Mouse (Mus musculus): ENCODE measurements around the gene Itm2b. TPM values are rescaled to one million over a fixed set of nuclear protein-coding genes. Genes with fewer than 3 reads are reported as not detected.

Gene Itm2b
- polyA plus RNA-seq, 1 experiment, result 235 TPM

GRCm38 (mm10) chr14:73370695-73371372 is 14.3 kb downstream of the Itm2b start:
- TF ChIP-seq POLR2A (IDR thresholded peaks at IDR 0.05; ENCODE audit: borderline replicate concordance, control insufficient read depth, low read depth, low read length), result no peak
- no peak for TF ChIP-seq CTCF (IDR thresholded peaks at IDR 0.05; ENCODE audit: control insufficient read depth, insufficient read depth, low read length)
- Histone ChIP-seq H3K4me1 (ENCODE audit: control insufficient read depth, insufficient read depth, low read length) (no peaks in the 10 kb centered on the region; the same call in 1 of the 2 replicates), H3K4me3 (replicated peaks; ENCODE audit: control insufficient read depth, low read depth, low read length) (no peak overlapping the region), H3K27ac (ENCODE audit: control insufficient read depth, insufficient read depth, low read depth, low read length, poor library complexity) (no peak overlapping the region)
- 64% methylated on average over 23 of the region's 23 CpGs for WGBS

GRCm38 (mm10) chr14:73370078-73370670 is 14.9 kb downstream of the Itm2b start:
- Histone ChIP-seq H3K27ac (ENCODE audit: control insufficient read depth, insufficient read depth, low read depth, low read length, poor library complexity) (no peak overlapping the region), H3K4me1 (ENCODE audit: control insufficient read depth, insufficient read depth, low read length) (no peaks in the 10 kb centered on the region; the same call in 1 of the 2 replicates), H3K4me3 (replicated peaks; ENCODE audit: control insufficient read depth, low read depth, low read length) (no peak overlapping the region)
- WGBS, result 64% methylated on average over 11 of the region's 11 CpGs
- TF ChIP-seq POLR2A (IDR thresholded peaks at IDR 0.05; ENCODE audit: borderline replicate concordance, control insufficient read depth, low read depth, low read length), result no peak
- no peak for TF ChIP-seq CTCF (IDR thresholded peaks at IDR 0.05; ENCODE audit: control insufficient read depth, insufficient read depth, low read length)

GRCm38 (mm10) chr14:73369634-73370033 is 15.5 kb downstream of the Itm2b start:
- no peak overlapping the region for H3K4me3 ChIP-seq (replicated peaks; ENCODE audit: control insufficient read depth, low read depth, low read length)
- 88% methylated on average over 4 of the region's 4 CpGs for WGBS
- no peak for TF ChIP-seq CTCF (IDR thresholded peaks at IDR 0.05; ENCODE audit: control insufficient read depth, insufficient read depth, low read length)
- TF ChIP-seq POLR2A (IDR thresholded peaks at IDR 0.05; ENCODE audit: borderline replicate concordance, control insufficient read depth, low read depth, low read length), result no peak
- no peak overlapping the region for H3K27ac ChIP-seq (ENCODE audit: control insufficient read depth, insufficient read depth, low read depth, low read length, poor library complexity)
- H3K4me1 ChIP-seq (ENCODE audit: control insufficient read depth, insufficient read depth, low read length), result no peaks in the 10 kb centered on the region; the same call in 1 of the 2 replicates

- Histone ChIP-seq H3K4me1 (ENCODE audit: control insufficient read depth, insufficient read depth, low read length) (peaks cover 1% of the 10 kb centered on the region; the same call in 1 of the 2 replicates), H3K4me3 (replicated peaks; ENCODE audit: control insufficient read depth, low read depth, low read length) (no peak overlapping the region), H3K27ac (ENCODE audit: control insufficient read depth, insufficient read depth, low read depth, low read length, poor library complexity) (no peak overlapping the region)
- TF ChIP-seq CTCF (IDR thresholded peaks at IDR 0.05; ENCODE audit: control insufficient read depth, insufficient read depth, low read length), result no peak
- no peak for TF ChIP-seq POLR2A (IDR thresholded peaks at IDR 0.05; ENCODE audit: borderline replicate concordance, control insufficient read depth, low read depth, low read length)
- 93% methylated on average over 13 of the region's 13 CpGs for WGBS
Measured at GRCm38 (mm10) chr14:73368966-73369365, 16.1 kb downstream of the Itm2b start.

GRCm38 (mm10) chr14:73368221-73368620 is 16.9 kb downstream of the Itm2b start:
- Histone ChIP-seq H3K27ac (ENCODE audit: control insufficient read depth, insufficient read depth, low read depth, low read length, poor library complexity) (no peak overlapping the region), H3K4me3 (replicated peaks; ENCODE audit: control insufficient read depth, low read depth, low read length) (no peak overlapping the region), H3K4me1 (ENCODE audit: control insufficient read depth, insufficient read depth, low read length) (peaks cover 3% of the 10 kb centered on the region; the same call in 1 of the 2 replicates)
- TF ChIP-seq CTCF (IDR thresholded peaks at IDR 0.05; ENCODE audit: control insufficient read depth, insufficient read depth, low read length), result no peak
- TF ChIP-seq POLR2A (IDR thresholded peaks at IDR 0.05; ENCODE audit: borderline replicate concordance, control insufficient read depth, low read depth, low read length), result no peak
- 90% methylated on average over 13 of the region's 13 CpGs for WGBS

- peaks cover 3% of the 10 kb centered on the region; the same call in 1 of the 2 replicates for H3K4me1 ChIP-seq (ENCODE audit: control insufficient read depth, insufficient read depth, low read length)
- no peak overlapping the region for H3K27ac ChIP-seq (ENCODE audit: control insufficient read depth, insufficient read depth, low read depth, low read length, poor library complexity)
- no peak overlapping the region for H3K4me3 ChIP-seq (replicated peaks; ENCODE audit: control insufficient read depth, low read depth, low read length)
- no peak for TF ChIP-seq CTCF (IDR thresholded peaks at IDR 0.05; ENCODE audit: control insufficient read depth, insufficient read depth, low read length)
- no peak for TF ChIP-seq POLR2A (IDR thresholded peaks at IDR 0.05; ENCODE audit: borderline replicate concordance, control insufficient read depth, low read depth, low read length)
- 92% methylated on average over 11 of the region's 11 CpGs for WGBS
Measured at GRCm38 (mm10) chr14:73366278-73366677, 18.8 kb downstream of the Itm2b start.

- Histone ChIP-seq H3K4me1 (ENCODE audit: control insufficient read depth, insufficient read depth, low read length) (peaks cover 3% of the 10 kb centered on the region; the same call in 1 of the 2 replicates), H3K27ac (ENCODE audit: control insufficient read depth, insufficient read depth, low read depth, low read length, poor library complexity) (peak overlapping the region; percentile 12; the same call in 1 of the 2 replicates), H3K4me3 (replicated peaks; ENCODE audit: control insufficient read depth, low read depth, low read length) (no peak overlapping the region)
- TF ChIP-seq CTCF (IDR thresholded peaks at IDR 0.05; ENCODE audit: control insufficient read depth, insufficient read depth, low read length) (no peak), POLR2A (IDR thresholded peaks at IDR 0.05; ENCODE audit: borderline replicate concordance, control insufficient read depth, low read depth, low read length) (no peak)
- 74% methylated on average over 11 of the region's 11 CpGs for WGBS
Measured at GRCm38 (mm10) chr14:73363782-73364181, 21.3 kb downstream of the Itm2b start.

- TF ChIP-seq CTCF (IDR thresholded peaks at IDR 0.05; ENCODE audit: control insufficient read depth, insufficient read depth, low read length) (no peak), POLR2A (IDR thresholded peaks at IDR 0.05; ENCODE audit: borderline replicate concordance, control insufficient read depth, low read depth, low read length) (no peak)
- H3K4me1 ChIP-seq (ENCODE audit: control insufficient read depth, insufficient read depth, low read length), result no peaks in the 10 kb centered on the region
- no peak overlapping the region for H3K27ac ChIP-seq (ENCODE audit: control insufficient read depth, insufficient read depth, low read depth, low read length, poor library complexity)
- H3K4me3 ChIP-seq (replicated peaks; ENCODE audit: control insufficient read depth, low read depth, low read length), result no peak overlapping the region
- WGBS, result 81% methylated on average over 8 of the region's 8 CpGs
Measured at GRCm38 (mm10) chr14:73354700-73355099, 30.4 kb downstream of the Itm2b start.

Data from bone marrow, adult 2 months (tissue).